Mouse (Mus musculus) CH12.LX (cell line): Measurements from ENCODE around the gene Ugt1a10.

ENCODE experiments used
- BHLHE40 ChIP-seq: IDR thresholded peaks from 2 replicates; pipeline ENCODE4 v1.6.1; 2011; ENCODE audit warnings: mild to moderate bottlenecking, low read depth, low read length, improper control_type of control experiment
- CHD1 ChIP-seq: IDR thresholded peaks from 2 replicates; pipeline ENCODE4 v1.6.1; 2012; ENCODE audit warnings: low read depth, low read length, improper control_type of control experiment, inconsistent platforms
- CHD2 ChIP-seq: IDR thresholded peaks from 2 replicates; pipeline ENCODE4 v1.6.1; 2011; ENCODE audit warnings: low read length, improper control_type of control experiment
- CTCF ChIP-seq, 2 experiments: IDR thresholded peaks in 1 of 2; conservative IDR thresholded peaks in 1 of 2; 2 replicates each; pipeline ENCODE4 v1.5.1; 2011 to 2012; ENCODE audit warnings: low read depth in 2 of 2, low read length in 2 of 2, improper control_type of control experiment in 1 of 2, inconsistent platforms in 1 of 2, mild to moderate bottlenecking in 1 of 2, moderate library complexity in 1 of 2
- ELF1 ChIP-seq: IDR thresholded peaks from 2 replicates; pipeline ENCODE4 v1.6.1; 2014; ENCODE audit warnings: low read depth, mild to moderate bottlenecking, inconsistent platforms, low read length, improper control_type of control experiment
- ETS1 ChIP-seq: conservative IDR thresholded peaks from 2 replicates; pipeline ENCODE4 v1.6.1; 2012; ENCODE audit warnings: low read depth, mild to moderate bottlenecking, inconsistent platforms, low read length, improper control_type of control experiment, moderate library complexity
- GABPA ChIP-seq: IDR thresholded peaks from 2 replicates; pipeline ENCODE4 v1.6.1; 2012; ENCODE audit warnings: low read depth, low read length, improper control_type of control experiment, inconsistent platforms; ENCODE audit not compliant: insufficient replicate concordance
- MAX ChIP-seq: IDR thresholded peaks from 2 replicates; pipeline ENCODE4 v1.6.1; 2011; ENCODE audit warnings: low read length, improper control_type of control experiment
- MAZ ChIP-seq: IDR thresholded peaks from 2 replicates; pipeline ENCODE4 v1.6.1; 2012; ENCODE audit warnings: low read depth, mild to moderate bottlenecking, inconsistent platforms, low read length, improper control_type of control experiment, moderate library complexity
- MEF2A ChIP-seq: IDR thresholded peaks from 2 replicates; pipeline ENCODE4 v1.6.1; 2014; ENCODE audit warnings: low read depth, mild to moderate bottlenecking, inconsistent platforms, low read length, improper control_type of control experiment, borderline replicate concordance
- POLR2A ChIP-seq: IDR thresholded peaks from 2 replicates; pipeline ENCODE4 v1.6.1; 2011; ENCODE audit warnings: low read depth, mild to moderate bottlenecking, improper control_type of control experiment, low read length
- SMC3 ChIP-seq: IDR thresholded peaks from 2 replicates; pipeline ENCODE4 v1.6.1; 2011; ENCODE audit warnings: low read depth, low read length, improper control_type of control experiment
- TBP ChIP-seq: conservative IDR thresholded peaks from 2 replicates; pipeline ENCODE4 v1.6.1; 2011; ENCODE audit warnings: low read depth, low read length, improper control_type of control experiment
- ZNF384 ChIP-seq: IDR thresholded peaks from 2 replicates; pipeline ENCODE4 v1.6.1; 2012; ENCODE audit warnings: low read depth, low read length, improper control_type of control experiment, inconsistent platforms

- TF ChIP-seq BHLHE40 = no peak
- no peak for TF ChIP-seq CHD1
- TF ChIP-seq GABPA = no peak
- no peak for TF ChIP-seq CHD2
- no peak for TF ChIP-seq CTCF (conservative IDR thresholded peaks at IDR 0.05 in 1 of 2, IDR thresholded peaks at IDR 0.05 in 1 of 2; ENCODE audit: low read depth in 2 of 2, low read length in 2 of 2)
- no peak for TF ChIP-seq ETS1
- TF ChIP-seq MEF2A = no peak
- no peak for TF ChIP-seq MAX
- no peak for TF ChIP-seq TBP
- TF ChIP-seq ZNF384 = no peak
- no peak for TF ChIP-seq ELF1
- TF ChIP-seq POLR2A = no peak
- no peak for TF ChIP-seq MAZ
- no peak for TF ChIP-seq SMC3
These were observed 49.7 kb downstream of the Ugt1a10 start for GRCm38 (mm10) chr1:88104667-88105430.
